In genomic region chr15:26693075-26693474, GRCm38 (mm10) we compare ENCODE assay signal across 24 mouse cellular contexts.
"Had no signal": no experiment of that assay in that cellular context is flagged by ENCODE, and none has a peak within 500 bp of the region (broad histone marks: within the 10 kb centered on the region; RNA-seq: fewer than 3 reads in every experiment).

No protein-coding gene starts in this region.

- DNase-seq: gastrocnemius, adult 2 months; gastrocnemius, postnatal 10 days; gastrocnemius, postnatal 25 days; heart, adult 11 months; heart, adult 2 months; heart, postnatal 14 days; heart, postnatal 36 days; kidney, adult 18-20 months; kidney, adult 8-10 months; kidney, postnatal 10 days; kidney, postnatal 25 days; kidney, postnatal 4 days; liver; liver, embryonic 13.5 days had no signal

- H3K9me3 ChIP-seq: heart, embryonic 13.5 days; heart, embryonic 15.5 days; limb, embryonic 10.5 days; limb, embryonic 12.5 days; liver, embryonic 13.5 days; liver, embryonic 15.5 days had no signal

- H3K27ac ChIP-seq: gastrocnemius, adult 2 months; heart, adult 2 months; heart, embryonic 13.5 days; heart, embryonic 15.5 days; layer of hippocampus, adult 2 months; left cerebral cortex, adult 2 months; limb, embryonic 10.5 days; limb, embryonic 12.5 days; liver, embryonic 13.5 days; liver, embryonic 15.5 days had no signal

- H3K36me3 ChIP-seq: heart, embryonic 13.5 days; heart, embryonic 15.5 days; limb, embryonic 10.5 days; limb, embryonic 12.5 days; liver, embryonic 13.5 days; liver, embryonic 15.5 days had no signal

- H3K9ac ChIP-seq: heart, embryonic 13.5 days; heart, embryonic 15.5 days; limb, embryonic 12.5 days; liver, embryonic 13.5 days; liver, embryonic 15.5 days had no signal

- H3K4me2 ChIP-seq: heart, embryonic 11.5 days; heart, embryonic 13.5 days; heart, embryonic 15.5 days; limb, embryonic 12.5 days; liver, embryonic 11.5 days; liver, embryonic 13.5 days; liver, embryonic 15.5 days had no signal

- H3K4me3 ChIP-seq: gastrocnemius, adult 2 months; heart, adult 2 months; heart, embryonic 13.5 days; heart, embryonic 15.5 days; layer of hippocampus, adult 2 months; left cerebral cortex, adult 2 months; limb, embryonic 10.5 days; limb, embryonic 12.5 days; liver, embryonic 13.5 days; liver, embryonic 15.5 days had no signal

- H3K27me3 ChIP-seq: heart, embryonic 13.5 days; heart, embryonic 15.5 days; limb, embryonic 12.5 days; liver, embryonic 13.5 days; liver, embryonic 15.5 days had no signal

- ATAC-seq: intestine, embryonic 16.5 days had no signal

- H3K4me1 ChIP-seq: heart, embryonic 13.5 days; heart, embryonic 15.5 days; limb, embryonic 12.5 days; liver, embryonic 13.5 days; liver, embryonic 15.5 days had no signal
